Mouse (Mus musculus) kidney, postnatal 36 days (tissue): ENCODE results near the gene Wdr27.
"Not testable (repeated sequence)": the region's sequence is repeated elsewhere in the genome, so short reads cannot be mapped to it uniquely, and the experiment has no call there.

ENCODE experiments used
- DNase-seq, 2 experiments: peaks; one replicate each; pipeline ENCODE4 v3.0.0; 2021 to 2022; ENCODE audit warnings: mixed read lengths in 2 of 2

Gene Wdr27

GRCm38 (mm10) chr17:14943009-14943728 lies at the start of gene Wdr27, which contains the start of gene 1600012H06Rik:
Gene Wdr27, minus strand, starts transcription at chr17:14943158.
Gene 1600012H06Rik, plus strand, starts transcription at chr17:14943184.
- DNase-seq, result peak; percentile 99

GRCm38 (mm10) chr17:14992522-14993138 lies 49.7 kb upstream of the Wdr27 start:
- not testable (repeated sequence) for DNase-seq

GRCm38 (mm10) chr17:14990116-14990702 lies 47.3 kb upstream of the Wdr27 start:
- peak in 1 of 2 experiments; percentile 0 for DNase-seq

- not testable (repeated sequence) for DNase-seq
These were observed 35.5 kb upstream of the Wdr27 start, which contains the start of the genes 9030025P20Rik and Gm3417 for GRCm38 (mm10) chr17:14978362-14979038. Gene 9030025P20Rik, plus strand, starts transcription at chr17:14978468. Gene Gm3417, minus strand, starts transcription at chr17:14978790.

- DNase-seq, result not testable (repeated sequence)
These were observed 34.9 kb upstream of the Wdr27 start for GRCm38 (mm10) chr17:14977718-14978361.

GRCm38 (mm10) chr17:14968373-14968913 lies 25.5 kb upstream of the Wdr27 start:
- DNase-seq, result not testable (repeated sequence)

- not testable (repeated sequence) for DNase-seq
These were observed 18.7 kb upstream of the Wdr27 start for GRCm38 (mm10) chr17:14961557-14962154.

GRCm38 (mm10) chr17:14960951-14961556 lies 18.1 kb upstream of the Wdr27 start, which contains the start of gene Phf10:
Gene Phf10, minus strand, starts transcription at chr17:14961273.
- DNase-seq, result peak in 1 of 2 experiments; percentile 59

GRCm38 (mm10) chr17:14960520-14960919 lies 17.6 kb upstream of the Wdr27 start:
- peak in 1 of 2 experiments; percentile 27 for DNase-seq

- DNase-seq, result peak in 1 of 2 experiments; percentile 31
These were observed 17.0 kb upstream of the Wdr27 start for GRCm38 (mm10) chr17:14959979-14960378.

GRCm38 (mm10) chr17:14958686-14959327 lies 15.8 kb upstream of the Wdr27 start:
- DNase-seq, result no peak

- DNase-seq, result peak in 1 of 2 experiments; percentile 7
These were observed 10.5 kb upstream of the Wdr27 start for GRCm38 (mm10) chr17:14953452-14953851.

GRCm38 (mm10) chr17:14949161-14949827 lies 6.3 kb upstream of the Wdr27 start:
- no peak for DNase-seq

- DNase-seq, result no peak
These were observed 1.6 kb upstream of the Wdr27 start for GRCm38 (mm10) chr17:14944551-14944950.

- DNase-seq, result no peak
These were observed 736 bp upstream of the Wdr27 start for GRCm38 (mm10) chr17:14943729-14944059.

- not testable (repeated sequence) for DNase-seq
These were observed 777 bp downstream of the Wdr27 start for GRCm38 (mm10) chr17:14942181-14942580.

- DNase-seq, result no peak
These were observed 6.9 kb downstream of the Wdr27 start for GRCm38 (mm10) chr17:14935841-14936605.

GRCm38 (mm10) chr17:14935280-14935679 lies 7.7 kb downstream of the Wdr27 start:
- not testable (repeated sequence) for DNase-seq

GRCm38 (mm10) chr17:14931469-14931868 lies 11.5 kb downstream of the Wdr27 start:
- DNase-seq, result no peak
